Mouse (Mus musculus): ENCODE data around the gene Bub1.

Bub1 gene

DNA sequence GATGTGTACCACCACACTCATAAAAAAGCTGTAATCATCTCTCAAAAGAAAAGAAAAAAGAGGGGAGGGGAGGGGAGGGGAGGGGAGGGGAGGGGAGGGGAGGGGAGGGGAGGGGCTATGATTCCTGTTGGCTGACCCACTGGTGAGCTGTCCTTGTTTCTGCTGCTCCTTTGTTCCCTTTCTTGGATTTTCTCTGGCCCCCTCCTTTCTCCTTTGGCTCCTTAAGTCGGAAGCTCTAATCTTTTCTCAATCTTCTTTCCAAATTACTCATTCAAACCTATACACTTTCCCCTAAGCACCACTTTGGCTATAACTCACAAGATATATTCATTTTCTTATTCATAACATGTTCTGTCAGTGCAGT, 57.1 kb downstream of the Bub1 start:
- DNase-seq (ENCODE audit: low spot score), result no peak

DNA sequence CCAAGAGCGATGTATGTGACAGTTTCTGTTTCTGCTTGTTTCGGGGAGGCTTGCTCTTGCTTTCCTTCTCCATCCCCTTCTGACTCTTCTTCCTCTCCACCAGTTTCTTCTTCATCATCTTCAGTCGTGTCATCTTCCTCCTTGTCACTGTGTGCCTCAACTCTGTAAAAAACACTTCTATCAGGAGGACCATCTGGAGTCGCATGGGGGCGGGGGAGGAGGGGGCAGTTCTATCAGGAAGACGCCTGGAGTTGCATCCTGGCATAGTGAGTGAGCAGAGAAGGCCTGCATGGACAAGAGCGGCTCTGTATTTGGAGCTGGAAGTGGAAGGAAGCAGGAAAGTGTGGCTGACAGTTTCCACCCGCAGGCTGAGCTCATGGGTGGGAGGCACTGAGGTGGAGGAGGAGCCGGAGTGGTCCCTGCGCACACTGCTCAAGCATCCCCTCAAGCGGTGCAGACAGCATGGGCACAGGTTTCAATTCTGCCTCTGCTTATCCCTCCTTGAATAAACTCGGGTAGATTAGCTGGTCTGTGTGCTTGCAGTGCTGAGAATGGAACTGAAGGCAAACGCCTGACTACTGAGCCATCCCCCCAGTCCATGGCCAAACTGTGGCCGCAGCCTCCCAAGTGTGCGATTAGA, 57.6 kb downstream of the Bub1 start:
- no peak for DNase-seq (ENCODE audit: low spot score)

DNA sequence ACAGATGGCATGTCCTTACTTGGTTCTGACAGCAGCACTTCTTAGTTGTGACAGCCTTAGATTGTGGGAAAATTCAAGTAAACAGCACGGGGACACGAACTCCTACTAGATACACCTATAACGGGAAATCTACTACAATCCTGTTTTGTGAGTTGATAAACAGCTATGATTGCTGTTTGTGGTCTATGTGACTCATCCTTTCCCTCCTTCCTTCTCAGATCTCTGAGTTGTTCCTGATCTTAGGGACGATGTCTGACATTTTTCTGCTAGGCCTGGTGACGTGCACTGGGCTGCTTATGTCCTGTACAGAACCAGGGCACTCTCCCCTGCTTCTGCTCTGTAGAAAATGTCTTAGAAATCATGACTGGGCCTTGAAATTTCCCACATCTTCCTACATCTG, 70.1 kb downstream of the Bub1 start:
- no peak for DNase-seq (ENCODE audit: low spot score)

DNA sequence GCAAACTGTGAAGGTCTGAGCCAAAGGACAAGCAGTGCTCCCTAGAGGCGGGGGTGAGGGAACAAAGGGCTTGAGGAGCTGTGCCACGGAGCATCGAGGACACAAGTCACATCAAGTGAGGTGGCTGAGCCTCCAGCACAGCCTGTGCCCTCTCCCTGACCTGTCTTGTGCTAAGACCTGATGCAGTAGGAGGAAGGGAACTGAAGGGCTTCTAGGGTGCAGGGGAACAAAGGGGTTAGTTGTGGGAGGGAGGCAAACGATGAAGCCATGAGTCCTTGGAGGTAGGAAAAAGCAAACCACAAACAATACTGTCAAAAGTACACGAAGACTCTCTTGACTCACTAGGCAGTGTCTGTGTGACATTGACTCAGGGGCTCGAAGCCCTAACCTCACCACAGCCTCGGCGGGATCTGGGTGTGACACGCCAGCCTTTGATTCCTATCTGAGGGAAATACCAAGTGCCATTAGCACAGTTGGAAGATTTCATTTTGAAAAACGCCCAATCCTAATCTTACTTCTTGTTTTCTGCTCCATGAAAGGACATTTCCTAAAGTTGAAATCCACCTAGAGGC, 71.2 kb downstream of the Bub1 start:
- no peak for DNase-seq (ENCODE audit: low spot score)

DNA sequence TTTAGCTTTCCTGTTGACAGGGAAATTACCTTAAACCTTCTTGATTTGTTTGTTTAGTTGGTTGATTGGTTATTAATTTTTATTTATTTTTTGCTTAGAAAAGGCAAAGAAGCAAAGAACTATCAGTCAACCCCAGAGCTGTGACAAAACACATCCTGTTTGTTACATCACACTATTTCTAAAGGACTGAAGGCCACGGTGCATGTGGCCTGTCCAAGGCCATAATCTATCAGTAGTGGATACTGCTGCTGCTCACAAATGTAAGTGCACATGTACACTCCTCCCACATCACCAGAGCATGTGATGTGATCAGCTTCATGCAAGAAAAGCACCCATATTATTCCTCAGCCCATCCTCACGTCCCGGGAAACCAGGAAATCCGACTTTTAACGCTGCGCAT, 71.7 kb downstream of the Bub1 start:
- DNase-seq (ENCODE audit: low spot score), result no peak

DNA sequence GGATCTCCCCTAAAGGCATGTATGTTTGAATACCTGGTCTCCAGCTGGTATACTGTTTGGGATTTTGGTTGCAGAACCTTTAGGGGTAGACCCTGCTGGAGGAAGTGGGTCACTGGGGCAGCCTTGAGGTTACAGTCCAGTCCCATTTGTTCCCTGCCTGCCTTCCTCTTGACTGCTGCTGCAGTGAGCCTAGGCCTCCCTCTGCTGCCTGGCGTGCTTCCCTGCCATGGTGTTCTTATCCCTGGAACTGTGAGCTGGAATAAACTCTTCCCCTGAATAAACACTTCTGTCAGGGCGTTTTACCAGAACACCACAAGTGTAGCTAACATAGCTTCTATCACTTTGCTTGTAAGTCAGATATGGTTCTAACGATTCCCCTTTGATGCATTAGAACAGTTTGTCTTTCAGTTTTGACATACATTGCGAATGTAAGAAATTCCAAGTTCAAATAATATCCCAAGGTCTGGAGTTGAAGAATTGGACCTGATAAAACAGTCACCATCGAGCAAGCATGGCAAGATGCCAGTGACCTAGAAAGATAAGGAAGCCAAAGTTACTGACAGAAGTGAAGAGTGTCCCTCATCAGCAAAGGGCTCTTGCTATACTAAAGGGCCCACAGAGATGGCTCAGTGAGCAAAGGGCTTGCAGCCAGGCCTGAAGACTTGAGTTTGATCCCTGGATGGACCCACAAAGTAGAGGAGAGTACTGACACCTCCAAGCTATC, 72.3 kb downstream of the Bub1 start:
- DNase-seq (ENCODE audit: low spot score), result no peak

DNA sequence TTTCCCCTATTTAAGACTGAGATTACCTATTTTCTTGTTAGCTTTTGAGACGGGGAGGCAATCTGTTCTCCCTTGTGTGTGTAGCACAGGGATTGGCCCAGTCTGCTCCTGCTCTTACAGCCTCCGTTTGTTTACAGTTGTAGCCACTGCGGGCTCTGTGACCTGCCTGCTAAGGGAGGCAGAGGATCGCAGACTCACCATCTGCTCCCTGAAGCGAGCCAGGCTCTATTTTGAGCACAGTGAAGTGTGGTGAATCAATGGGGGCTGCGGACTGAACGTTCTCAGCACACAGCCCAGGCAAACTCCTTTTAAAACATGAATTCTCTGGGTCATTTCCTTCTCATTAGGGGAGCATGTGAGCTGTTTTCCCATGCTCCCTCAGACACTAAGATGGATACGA, 74.5 kb downstream of the Bub1 start:
- DNase-seq (ENCODE audit: low spot score), result no peak

DNA sequence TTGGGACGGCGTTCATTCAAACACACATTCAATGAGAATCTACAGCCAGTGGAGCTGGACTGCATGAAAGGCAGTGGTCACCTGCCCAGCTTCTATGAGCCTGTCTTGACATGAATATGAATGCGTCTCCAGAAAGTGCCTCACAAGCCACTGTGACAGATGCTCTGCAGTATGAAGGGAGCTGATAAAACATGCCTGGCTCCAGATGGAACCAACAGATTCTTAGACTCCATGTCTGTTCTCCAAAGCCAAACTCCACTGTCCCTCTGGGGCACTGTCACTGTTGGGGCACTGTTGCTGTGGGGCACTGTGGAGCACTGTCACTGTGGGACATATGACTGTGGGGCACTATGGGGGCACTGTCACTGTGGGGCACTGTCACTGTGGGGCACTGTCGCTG, 77.6 kb downstream of the Bub1 start:
- no peak for DNase-seq (ENCODE audit: low spot score)

DNA sequence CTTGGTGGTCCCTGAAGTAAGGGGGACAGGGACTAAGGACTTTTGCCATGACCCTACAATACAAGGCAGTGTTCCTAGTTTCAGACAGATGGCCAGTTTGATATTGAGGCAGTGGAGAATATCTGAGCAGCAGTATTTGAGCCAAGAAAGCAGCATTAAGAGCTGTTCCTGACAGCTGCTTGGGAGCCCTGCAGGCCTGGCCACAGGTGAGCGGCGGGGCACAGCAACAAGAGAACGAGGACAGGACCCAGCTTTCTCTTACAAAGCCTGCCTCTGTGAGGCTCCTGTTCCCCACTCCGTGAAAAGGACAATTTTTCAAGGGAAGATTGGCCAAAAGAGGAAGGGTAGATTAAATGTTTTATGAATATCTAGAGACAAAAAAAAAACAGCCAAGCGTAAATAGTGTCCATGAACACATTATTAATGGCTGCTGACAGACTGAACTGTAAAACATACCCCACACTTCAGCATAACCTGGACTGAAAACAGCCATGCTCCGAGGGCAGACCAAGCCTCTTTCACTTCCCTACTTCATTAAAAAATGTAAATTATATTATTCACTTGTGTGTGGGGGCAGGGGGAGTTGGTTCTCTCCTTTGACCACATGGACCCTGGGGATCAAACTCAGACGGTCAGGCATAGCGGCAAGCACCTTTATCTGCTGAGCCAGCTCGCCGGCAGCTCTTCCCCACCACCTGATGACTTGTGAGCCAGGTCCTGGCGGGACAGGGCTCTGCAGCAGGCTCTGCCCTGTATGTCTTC, 79.6 kb downstream of the Bub1 start:
- no peak for DNase-seq (ENCODE audit: low spot score)
